Mouse (Mus musculus) urinary bladder, adult 18-20 months (tissue): ENCODE results near the gene Srgap2.

Experiments used
- DNase-seq, 2 experiments: peaks; one replicate each; pipeline ENCODE4 v3.0.0; 2022; ENCODE audit warnings: low spot score in 2 of 2, mixed read lengths in 2 of 2

Gene Srgap2

GRCm38 (mm10) chr1:131245926-131246325, 281.2 kb downstream of the Srgap2 start:
- DNase-seq, result no peak

DNA sequence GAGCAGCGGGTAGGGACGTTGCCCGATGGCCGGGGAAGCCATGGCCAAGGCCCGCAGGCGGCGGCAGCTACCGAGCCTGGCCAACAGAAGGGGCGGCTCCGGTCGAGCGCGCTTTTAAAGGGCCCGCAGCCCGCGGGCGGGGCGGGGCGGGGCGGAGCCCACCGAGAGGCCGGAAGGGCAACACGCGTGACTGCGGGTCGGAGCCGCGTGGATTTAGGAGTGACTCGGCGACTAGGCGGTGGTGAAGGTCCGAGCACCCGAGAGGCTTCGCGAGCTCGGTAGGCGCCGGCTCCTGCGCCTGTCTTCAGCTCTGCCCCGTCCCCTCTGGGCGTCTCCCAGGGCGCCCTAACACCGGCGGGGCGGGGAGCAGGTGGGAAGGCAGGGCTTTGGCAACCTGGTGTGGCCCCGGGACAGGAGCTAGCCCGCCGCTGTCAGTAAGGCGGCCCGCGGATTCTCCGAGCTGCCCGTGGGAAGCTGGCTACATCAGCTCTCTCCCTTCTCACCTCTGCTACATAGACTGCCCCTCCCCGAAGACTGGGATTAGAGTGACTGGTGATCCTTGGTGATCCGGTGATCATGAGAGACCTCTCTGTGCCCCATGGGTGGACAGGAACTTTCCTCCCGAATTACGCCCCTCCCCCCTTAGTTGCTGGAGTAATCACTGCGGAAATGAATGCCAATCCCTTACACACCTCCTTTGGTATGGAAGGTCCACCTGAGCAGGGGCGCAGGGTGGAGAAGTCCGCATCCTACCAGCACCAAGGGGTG, 281.9 kb downstream of the Srgap2 start, which contains the start of gene Rassf5:
Gene Rassf5 (minus strand): TSS at position 170 of the 768 bp plus-strand sequence.
- DNase-seq, result peak; percentile 78 to 92

- no peak for DNase-seq
These were observed 282.5 kb downstream of the Srgap2 start for GRCm38 (mm10) chr1:131244536-131245088.

DNA sequence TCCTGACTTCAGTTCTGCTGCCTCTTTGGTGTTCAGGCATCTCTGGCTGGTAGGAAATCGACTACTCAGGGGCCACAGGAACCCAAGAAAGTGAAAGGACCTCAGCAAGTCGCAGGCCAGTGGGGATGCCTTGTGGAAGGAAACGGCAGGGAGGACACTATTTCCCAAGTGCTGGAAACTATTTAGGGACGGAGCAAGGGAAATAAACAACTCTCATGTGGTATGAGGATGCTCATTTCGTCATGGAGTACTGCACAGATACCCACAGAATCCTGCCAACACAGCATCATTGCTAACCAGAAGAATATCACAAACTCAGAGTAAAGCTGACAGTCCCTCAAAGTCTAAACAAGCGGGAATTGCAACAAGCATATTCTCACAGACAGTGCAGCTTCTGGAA, 284.2 kb downstream of the Srgap2 start:
- no peak for DNase-seq

- no peak for DNase-seq
These were observed 287.5 kb downstream of the Srgap2 start for GRCm38 (mm10) chr1:131239576-131240193.

GRCm38 (mm10) chr1:131238931-131239381, 288.2 kb downstream of the Srgap2 start:
- peak in 1 of 2 experiments; percentile 73 for DNase-seq

GRCm38 (mm10) chr1:131236077-131236476, 291.1 kb downstream of the Srgap2 start:
- no peak for DNase-seq
